Mouse (Mus musculus): ENCODE data around the gene Grwd1. TPM values are rescaled to one million over a fixed set of nuclear protein-coding genes. Genes with fewer than 3 reads are reported as not detected.

The Grwd1 gene
- polyA plus RNA-seq, 1 experiment from 2014 or later = 43.1 TPM

- Histone ChIP-seq H3K36me3 (peaks cover 44% of the 10 kb centered on the region), H3K9ac (peak overlapping the region; percentile 100), H3K4me3 (peak overlapping the region; percentile 88), H3K4me2 (peak overlapping the region; percentile 82), H3K9me3 (no peaks in the 10 kb centered on the region), H3K4me1 (replicated peaks) (peaks cover 42% of the 10 kb centered on the region), H3K27me3 (no peaks in the 10 kb centered on the region), H3K27ac (replicated peaks) (peak overlapping the region; percentile 100; the same call in 1 of the 2 replicates)
- 85% methylated on average over 8 of the region's 8 CpGs for WGBS
- ATAC-seq (ENCODE audit: low FRiP score, low read depth) = no peak
Measured at GRCm38 (mm10) chr7:45812921-45813320, 17.8 kb downstream of the Grwd1 start.

- 80% methylated on average over 14 of the region's 14 CpGs for WGBS
Measured at GRCm38 (mm10) chr7:45809276-45810075, 21.3 kb downstream of the Grwd1 start.

GRCm38 (mm10) chr7:45808471-45808870, 22.3 kb downstream of the Grwd1 start:
- Histone ChIP-seq H3K4me1 (replicated peaks) (peaks cover 28% of the 10 kb centered on the region), H3K36me3 (peaks cover 67% of the 10 kb centered on the region), H3K27me3 (no peaks in the 10 kb centered on the region), H3K9me3 (no peaks in the 10 kb centered on the region), H3K9ac (no peak overlapping the region), H3K4me3 (no peak overlapping the region), H3K4me2 (no peak overlapping the region), H3K27ac (replicated peaks) (no peak overlapping the region; the same call in 1 of the 2 replicates)
- no peak for ATAC-seq (ENCODE audit: low FRiP score, low read depth)
- WGBS = 50% methylated on average over 9 of the region's 11 CpGs

More at GRCm38 (mm10) chr7:45809276-45810075, 21.3 kb downstream of the Grwd1 start:
- no peak for ATAC-seq (ENCODE audit: low FRiP score, low read depth)
- Histone ChIP-seq H3K4me2 (no peak overlapping the region), H3K27me3 (no peaks in the 10 kb centered on the region), H3K9ac (no peak overlapping the region), H3K4me3 (no peak overlapping the region), H3K36me3 (peaks cover 57% of the 10 kb centered on the region), H3K9me3 (no peaks in the 10 kb centered on the region), H3K27ac (replicated peaks) (no peak overlapping the region), H3K4me1 (replicated peaks) (peaks cover 28% of the 10 kb centered on the region)

- H3K27me3 ChIP-seq = no peaks in the 10 kb centered on the region
- no peak overlapping the region for H3K4me3 ChIP-seq
- H3K36me3 ChIP-seq = peaks cover 73% of the 10 kb centered on the region
- no peak overlapping the region for H3K4me2 ChIP-seq
- 0 out of 2 replicates have a peak overlapping the region, but pooled peaks have one; percentile 6 for H3K27ac ChIP-seq (replicated peaks)
- 68% methylated on average over 5 of the region's 5 CpGs for WGBS
- no peak overlapping the region for H3K9ac ChIP-seq
- no peaks in the 10 kb centered on the region for H3K9me3 ChIP-seq
- no peak for ATAC-seq (ENCODE audit: low FRiP score, low read depth)
- peaks cover 14% of the 10 kb centered on the region for H3K4me1 ChIP-seq (replicated peaks)
Measured at GRCm38 (mm10) chr7:45805941-45806340, 24.8 kb downstream of the Grwd1 start.

GRCm38 (mm10) chr7:45802551-45802950, 28.2 kb downstream of the Grwd1 start:
- H3K27me3 ChIP-seq = no peaks in the 10 kb centered on the region

GRCm38 (mm10) chr7:45801348-45801747, 29.4 kb downstream of the Grwd1 start:
- ATAC-seq (ENCODE audit: low FRiP score, low read depth) = peak; percentile 31
- no peak overlapping the region for H3K9ac ChIP-seq
- peaks cover 26% of the 10 kb centered on the region for H3K4me1 ChIP-seq (replicated peaks)
- H3K27me3 ChIP-seq = no peaks in the 10 kb centered on the region
- WGBS = 3% methylated on average over 12 of the region's 12 CpGs
- no peak overlapping the region for H3K4me3 ChIP-seq
- H3K4me2 ChIP-seq = peak overlapping the region; percentile 26
- no peak overlapping the region; the same call in 1 of the 2 replicates for H3K27ac ChIP-seq (replicated peaks)
- H3K9me3 ChIP-seq = no peaks in the 10 kb centered on the region
- H3K36me3 ChIP-seq = peaks cover 49% of the 10 kb centered on the region

More at GRCm38 (mm10) chr7:45802551-45802950, 28.2 kb downstream of the Grwd1 start:
- no peak overlapping the region for H3K4me2 ChIP-seq
- H3K9ac ChIP-seq = no peak overlapping the region
- no peaks in the 10 kb centered on the region for H3K9me3 ChIP-seq
- 89% methylated on average over 6 of the region's 6 CpGs for WGBS
- H3K4me3 ChIP-seq = no peak overlapping the region
- H3K27ac ChIP-seq (replicated peaks) = no peak overlapping the region
- no peak for ATAC-seq (ENCODE audit: low FRiP score, low read depth)
- H3K36me3 ChIP-seq = peaks cover 51% of the 10 kb centered on the region
- peaks cover 19% of the 10 kb centered on the region for H3K4me1 ChIP-seq (replicated peaks)

- no peaks in the 10 kb centered on the region for H3K9me3 ChIP-seq
- peaks cover 54% of the 10 kb centered on the region for H3K36me3 ChIP-seq
- no peak overlapping the region; the same call in 1 of the 2 replicates for H3K27ac ChIP-seq (replicated peaks)
- H3K9ac ChIP-seq = no peak overlapping the region
- peaks cover 26% of the 10 kb centered on the region for H3K4me1 ChIP-seq (replicated peaks)
- H3K4me2 ChIP-seq = peak overlapping the region; percentile 26; the same call in 1 of the 2 replicates
- 23% methylated on average over 23 of the region's 25 CpGs for WGBS
- no peak overlapping the region for H3K4me3 ChIP-seq
- no peak for ATAC-seq (ENCODE audit: low FRiP score, low read depth)
- no peaks in the 10 kb centered on the region for H3K27me3 ChIP-seq
Measured at GRCm38 (mm10) chr7:45800546-45801204, 30.1 kb downstream of the Grwd1 start.

- peaks cover 61% of the 10 kb centered on the region for H3K36me3 ChIP-seq
- H3K4me2 ChIP-seq = no peak overlapping the region
- H3K4me3 ChIP-seq = no peak overlapping the region
- no peak overlapping the region for H3K27ac ChIP-seq (replicated peaks)
- no peak for ATAC-seq (ENCODE audit: low FRiP score, low read depth)
- 45% methylated on average over 7 of the region's 7 CpGs for WGBS
- no peaks in the 10 kb centered on the region for H3K27me3 ChIP-seq
- no peak overlapping the region for H3K9ac ChIP-seq
- peaks cover 26% of the 10 kb centered on the region for H3K4me1 ChIP-seq (replicated peaks)
- H3K9me3 ChIP-seq = no peaks in the 10 kb centered on the region
Measured at GRCm38 (mm10) chr7:45800001-45800400, 30.7 kb downstream of the Grwd1 start.

- Histone ChIP-seq H3K36me3 (peaks cover 64% of the 10 kb centered on the region), H3K27ac (replicated peaks) (no peak overlapping the region), H3K4me1 (replicated peaks) (peaks cover 26% of the 10 kb centered on the region), H3K27me3 (no peaks in the 10 kb centered on the region), H3K9ac (no peak overlapping the region), H3K9me3 (no peaks in the 10 kb centered on the region), H3K4me2 (no peak overlapping the region), H3K4me3 (no peak overlapping the region)
- no peak for ATAC-seq (ENCODE audit: low FRiP score, low read depth)
- WGBS = 59% methylated on average over 7 of the region's 7 CpGs
Measured at GRCm38 (mm10) chr7:45798931-45799330, 31.8 kb downstream of the Grwd1 start.

GRCm38 (mm10) chr7:45798511-45798836, 32.3 kb downstream of the Grwd1 start:
- Histone ChIP-seq H3K9me3 (no peaks in the 10 kb centered on the region), H3K4me3 (peak overlapping the region; percentile 19), H3K9ac (peak overlapping the region; percentile 30; the same call in 1 of the 2 replicates), H3K4me2 (peak overlapping the region; percentile 53), H3K27me3 (no peaks in the 10 kb centered on the region), H3K36me3 (peaks cover 64% of the 10 kb centered on the region), H3K4me1 (replicated peaks) (peaks cover 26% of the 10 kb centered on the region), H3K27ac (replicated peaks) (no peak overlapping the region)
- WGBS = 5% methylated on average over 19 of the region's 19 CpGs
- ATAC-seq (ENCODE audit: low FRiP score, low read depth) = no peak

GRCm38 (mm10) chr7:45797661-45798510, 32.9 kb downstream of the Grwd1 start:
- no peak for ATAC-seq (ENCODE audit: low FRiP score, low read depth)
- no peak overlapping the region for H3K27ac ChIP-seq (replicated peaks)
- H3K4me1 ChIP-seq (replicated peaks) = peaks cover 26% of the 10 kb centered on the region
- 4% methylated on average over 58 of the region's 60 CpGs for WGBS
- H3K9me3 ChIP-seq = no peaks in the 10 kb centered on the region
- peak overlapping the region; percentile 19 for H3K4me3 ChIP-seq
- peak overlapping the region; percentile 30; the same call in 1 of the 2 replicates for H3K9ac ChIP-seq
- peak overlapping the region; percentile 53 for H3K4me2 ChIP-seq
- H3K27me3 ChIP-seq = no peaks in the 10 kb centered on the region
- H3K36me3 ChIP-seq = peaks cover 65% of the 10 kb centered on the region
